Mouse (Mus musculus) hindbrain, embryonic 11.5 days (tissue): Measurements from ENCODE around the gene Glis2. TPM values are rescaled to one million over a fixed set of nuclear protein-coding genes. Genes with fewer than 3 reads are reported as not detected.

Experiments used
- ATAC-seq: fragments of 200-750 bp; cut with Nextera tagmentation; 2 replicates; pipeline ENCODE4 v1.8.0; 2017; ENCODE audit warnings: mild to moderate bottlenecking, moderate TSS enrichment, moderate library complexity; ENCODE audit not compliant: low FRiP score
- DNase-seq: peaks from one replicate; pipeline ENCODE4 v3.0.0-alpha.2; 2015; ENCODE audit warnings: low spot score
- H3K27ac ChIP-seq: fragments of 300-500 bp; sonication (generic); 2 replicates; pipeline ENCODE4 v1.5.1; 2014; ENCODE audit warnings: mild to moderate bottlenecking, low read depth, low read length
- H3K27me3 ChIP-seq: fragments of 300-500 bp; sonication (generic); 2 replicates; pipeline ENCODE4 v1.6.1; 2014; ENCODE audit warnings: mild to moderate bottlenecking, low read length, moderate library complexity, mixed read lengths; ENCODE audit not compliant: control insufficient read depth, insufficient read depth
- H3K36me3 ChIP-seq: fragments of 300-500 bp; sonication (generic); 2 replicates; pipeline ENCODE4 v1.6.1; 2014; ENCODE audit warnings: mild to moderate bottlenecking, low read length, moderate library complexity, mixed read lengths; ENCODE audit not compliant: control insufficient read depth, insufficient read depth
- H3K4me1 ChIP-seq: fragments of 300-500 bp; sonication (generic); replicated peaks from 2 replicates; pipeline ENCODE4 v1.6.1; 2014; ENCODE audit warnings: low read length, mixed read lengths; ENCODE audit not compliant: control insufficient read depth, insufficient read depth
- H3K4me2 ChIP-seq: fragments of 300-500 bp; sonication (generic); replicated peaks from 2 replicates; pipeline ENCODE4 v1.6.1; 2014; ENCODE audit warnings: mild to moderate bottlenecking, low read depth, low read length
- H3K4me3 ChIP-seq: fragments of 300-500 bp; sonication (generic); 2 replicates; pipeline ENCODE4 v1.5.1; 2014; ENCODE audit warnings: low read depth, low read length
- H3K9ac ChIP-seq: fragments of 300-500 bp; sonication (generic); 2 replicates; pipeline ENCODE4 v1.6.1; 2014; ENCODE audit warnings: low read depth, low read length
- H3K9me3 ChIP-seq: fragments of 300-500 bp; sonication (generic); 2 replicates; pipeline ENCODE4 v1.6.1; 2016; ENCODE audit warnings: low read length; ENCODE audit not compliant: control insufficient read depth
- WGBS: fragments of 180-500 bp; shearing (Covaris S2); extraction: QIAGEN DNeasy Blood & Tissue Kit; methylation state at CpG from one replicate; pipeline ENCODE4 v1.1.7; 2014; 5-methylcytosine and 5-hydroxymethylcytosine counted together
- polyA plus RNA-seq: library from polyadenylated mRNA; unstranded; fragments of >200 nt; fragmentation: Nextera tagmentation; extraction: Ambion mirVana; gene quantifications from 2 replicates; pipeline ENCODE4 v1.2.1, GENCODE M21; 2014

Glis2 gene
- polyA plus RNA-seq, 1 experiment from 2014 or later = 27.6 TPM

DNA sequence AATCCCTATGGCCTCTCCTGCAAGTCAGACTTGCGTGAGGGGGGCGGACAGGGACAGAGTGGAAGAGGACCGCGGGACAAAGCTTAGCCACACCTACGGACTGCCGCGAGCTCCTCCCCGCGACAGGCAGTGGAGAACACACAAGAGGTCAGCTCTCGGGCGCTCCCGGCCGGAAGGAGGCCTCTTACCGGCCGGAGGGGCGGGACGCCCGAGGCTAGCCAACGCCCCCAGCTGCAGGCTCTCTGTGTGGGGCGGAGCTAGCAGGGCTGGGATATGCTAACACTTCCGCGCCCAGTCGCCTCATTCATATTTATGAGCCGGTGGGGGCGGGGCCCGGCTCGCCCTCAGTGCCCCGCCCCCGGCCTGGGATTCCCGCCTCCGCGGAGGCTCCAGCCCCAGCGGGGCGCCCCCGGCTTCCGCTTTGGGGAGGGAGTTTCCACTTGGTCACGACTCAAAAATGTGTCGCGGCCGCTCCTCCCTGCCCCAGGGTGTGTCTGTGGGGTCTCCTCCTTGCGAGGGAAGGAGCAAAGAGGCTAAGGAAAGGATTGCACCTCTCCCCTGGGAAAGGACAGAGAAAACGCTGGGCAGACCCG lies 7.9 kb upstream of the Glis2 start:
- WGBS = 0% methylated on average over 39 of the region's 43 CpGs
- peaks cover 2% of the 10 kb centered on the region; the same call in 1 of the 2 replicates for H3K4me1 ChIP-seq
- H3K9me3 ChIP-seq = no peaks in the 10 kb centered on the region
- peak overlapping the region; percentile 48 for H3K9ac ChIP-seq
- peak overlapping the region; percentile 39 for H3K4me2 ChIP-seq
- DNase-seq = peak; percentile 98
- H3K27me3 ChIP-seq = no peaks in the 10 kb centered on the region
- no peaks in the 10 kb centered on the region for H3K36me3 ChIP-seq
- H3K27ac ChIP-seq = peak overlapping the region; percentile 77
- peak overlapping the region; percentile 27 for H3K4me3 ChIP-seq
- ATAC-seq = peak; percentile 99

DNA sequence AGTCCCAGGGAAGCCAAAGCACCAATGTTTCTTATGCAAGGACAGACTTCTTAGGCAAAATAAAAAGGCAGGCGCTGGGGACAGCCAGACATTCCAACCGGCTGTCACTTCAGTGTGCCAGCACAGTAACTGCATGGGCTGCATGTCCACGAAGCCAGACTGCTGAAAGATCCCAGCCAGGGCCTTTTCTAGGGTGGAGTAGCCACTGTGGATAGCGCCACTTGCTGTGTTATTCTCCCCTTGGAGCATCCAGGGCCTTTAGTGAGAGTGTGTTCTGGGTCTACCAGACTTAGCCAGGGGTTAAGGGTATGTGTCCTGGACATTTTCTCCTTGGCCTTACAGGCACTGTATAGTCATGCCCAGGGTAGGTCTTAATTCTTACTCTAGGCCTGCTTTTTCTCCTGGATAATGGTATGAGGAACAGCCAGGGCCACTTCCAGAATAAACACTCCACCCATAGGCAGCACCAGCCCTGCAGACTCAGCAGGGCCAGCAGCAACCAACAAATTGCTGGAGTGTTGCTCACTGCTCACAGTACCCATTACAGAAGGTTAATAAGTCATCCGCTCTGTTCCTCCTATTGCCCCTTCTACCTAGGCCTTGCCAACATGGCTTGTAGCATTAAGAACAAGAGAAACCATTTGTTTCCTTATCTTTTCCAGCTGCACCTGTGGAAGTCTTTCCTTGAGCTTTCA lies 6.8 kb upstream of the Glis2 start:
- no peak for DNase-seq
- H3K9ac ChIP-seq = 0 out of 2 replicates have a peak overlapping the region, but pooled peaks have one; percentile 11
- 59% methylated on average over 5 of the region's 5 CpGs for WGBS

DNA sequence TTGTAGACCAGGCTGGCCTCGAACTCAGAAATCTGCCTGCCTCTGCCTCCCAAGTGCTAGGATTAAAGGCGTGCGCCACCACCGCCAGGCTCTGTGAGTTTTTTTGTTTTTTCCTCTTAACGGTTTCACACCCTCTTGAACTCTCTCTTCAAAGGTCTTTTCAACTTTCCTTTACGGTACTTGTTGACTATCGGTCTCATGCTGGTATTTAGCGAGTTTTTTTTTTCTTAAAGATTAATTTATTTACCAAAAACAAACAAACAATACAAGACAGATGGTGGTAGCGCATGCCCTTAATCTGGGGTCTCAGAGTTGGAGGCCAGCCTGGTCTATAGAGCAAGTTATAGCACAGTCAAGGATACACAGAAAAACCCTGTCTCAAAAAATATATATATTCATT lies 4.3 kb upstream of the Glis2 start:
- Histone ChIP-seq H3K4me3 (no peak overlapping the region), H3K4me1 (peaks cover 10% of the 10 kb centered on the region), H3K4me2 (no peak overlapping the region), H3K27me3 (no peaks in the 10 kb centered on the region), H3K9ac (no peak overlapping the region), H3K36me3 (no peaks in the 10 kb centered on the region), H3K27ac (no peak overlapping the region), H3K9me3 (no peaks in the 10 kb centered on the region)
- ATAC-seq = no peak
- DNase-seq = no peak
- 95% methylated on average over 9 of the region's 9 CpGs for WGBS

More for the DNA sequence above, 6.8 kb upstream of the Glis2 start:
- Histone ChIP-seq H3K4me1 (peaks cover 5% of the 10 kb centered on the region; the same call in 1 of the 2 replicates), H3K27ac (peak overlapping the region; percentile 77; the same call in 1 of the 2 replicates), H3K9me3 (no peaks in the 10 kb centered on the region), H3K4me2 (no peak overlapping the region), H3K36me3 (no peaks in the 10 kb centered on the region), H3K27me3 (no peaks in the 10 kb centered on the region), H3K4me3 (no peak overlapping the region)
- no peak for ATAC-seq

DNA sequence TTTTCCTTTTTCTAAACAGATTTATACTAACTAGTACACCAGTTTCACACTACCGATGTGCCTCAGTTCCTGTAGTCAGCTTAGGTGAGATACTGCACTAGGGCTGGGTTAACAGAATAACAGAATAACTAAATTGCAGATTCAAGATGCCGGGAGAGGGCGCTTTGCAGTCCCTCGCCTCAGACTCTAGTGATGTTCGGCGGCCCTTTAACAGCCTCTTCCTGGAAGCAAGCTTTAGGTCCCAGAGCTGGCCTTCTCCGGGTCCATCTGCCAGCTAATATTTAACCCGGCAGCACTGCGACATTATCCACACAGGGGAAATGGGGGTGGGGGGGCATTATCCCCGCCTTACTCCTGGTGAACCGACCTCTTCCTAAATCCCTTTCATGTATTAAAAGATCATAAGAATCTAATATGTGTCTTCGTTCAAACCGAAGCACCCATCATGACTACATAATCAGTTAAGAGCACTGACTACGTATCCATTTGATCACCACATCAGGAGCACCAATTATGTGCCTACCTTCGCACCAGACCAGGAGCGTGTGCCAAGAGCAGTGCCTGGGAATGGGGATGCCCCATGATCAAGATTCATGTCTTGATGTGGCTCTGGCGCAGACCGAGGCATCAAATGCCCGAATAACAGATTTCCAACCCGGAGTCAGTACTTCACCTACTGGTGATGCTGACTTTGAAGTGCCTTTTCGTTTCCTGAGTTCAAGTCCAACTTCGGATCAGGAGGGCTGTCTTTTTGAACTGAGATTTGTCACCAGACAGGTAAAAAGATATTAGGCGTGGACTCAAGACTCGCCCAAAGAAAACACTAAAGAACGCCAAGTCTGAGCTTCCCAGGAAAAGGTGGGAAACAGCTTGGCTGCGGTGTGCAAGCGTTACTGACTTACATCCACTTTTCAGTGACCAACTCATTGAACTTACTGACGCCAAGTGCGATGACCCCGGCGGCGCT lies 1.3 kb upstream of the Glis2 start:
- Histone ChIP-seq H3K4me1 (peaks cover 27% of the 10 kb centered on the region), H3K9ac (peak overlapping the region; percentile 47; the same call in 1 of the 2 replicates), H3K4me2 (peak overlapping the region; percentile 96), H3K9me3 (no peaks in the 10 kb centered on the region), H3K27me3 (no peaks in the 10 kb centered on the region), H3K4me3 (peak overlapping the region; percentile 89), H3K27ac (peak overlapping the region; percentile 98), H3K36me3 (no peaks in the 10 kb centered on the region)
- 14% methylated on average over 32 of the region's 32 CpGs for WGBS
- ATAC-seq (no peak), DNase-seq (peak; percentile 73)

DNA sequence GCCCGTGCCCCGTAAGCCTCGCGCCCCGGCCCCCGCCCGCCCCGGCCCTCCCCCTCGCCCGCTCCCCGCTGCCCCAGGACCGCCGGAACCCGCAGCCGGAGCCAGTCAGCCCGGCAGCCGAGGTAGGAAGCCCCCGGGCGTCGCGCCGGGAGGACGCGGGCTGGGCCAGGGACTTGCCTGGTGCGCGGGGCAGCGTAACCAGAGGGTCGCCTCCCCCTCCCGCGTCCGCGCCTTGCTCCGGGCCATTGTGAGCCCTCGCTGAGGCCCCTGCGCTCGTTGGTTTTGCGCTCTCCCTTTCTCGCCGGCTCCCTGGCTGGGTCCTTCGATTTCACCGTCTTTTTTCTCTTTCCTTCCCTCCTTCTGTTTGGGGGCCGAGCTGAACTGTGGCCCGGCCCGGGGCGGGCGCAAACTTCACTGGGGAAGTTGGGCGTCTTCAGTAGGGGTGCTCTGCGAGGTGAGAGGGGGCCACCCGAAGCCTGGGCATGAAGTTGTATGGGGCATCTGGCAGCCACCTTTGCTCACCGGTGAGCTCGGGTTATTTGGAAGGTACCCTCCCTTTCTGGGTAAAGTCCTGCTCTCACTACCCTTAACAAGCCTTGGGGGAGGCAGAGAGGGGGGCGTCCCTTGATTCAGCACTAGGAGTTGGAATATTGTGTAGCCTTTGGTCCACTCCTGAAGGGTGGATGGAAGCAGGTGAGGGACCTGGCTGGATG lies 457 bp downstream of the Glis2 start:
- no peaks in the 10 kb centered on the region for H3K36me3 ChIP-seq
- H3K9ac ChIP-seq = peak overlapping the region; percentile 95
- H3K9me3 ChIP-seq = no peaks in the 10 kb centered on the region
- H3K27ac ChIP-seq = peak overlapping the region; percentile 98
- H3K4me2 ChIP-seq = peak overlapping the region; percentile 96
- H3K4me1 ChIP-seq = peaks cover 38% of the 10 kb centered on the region
- ATAC-seq (peak; percentile 39), DNase-seq (peak; percentile 67)
- H3K4me3 ChIP-seq = peak overlapping the region; percentile 89
- no peaks in the 10 kb centered on the region for H3K27me3 ChIP-seq
- under 1% methylated on average over 36 of the region's 52 CpGs for WGBS

DNA sequence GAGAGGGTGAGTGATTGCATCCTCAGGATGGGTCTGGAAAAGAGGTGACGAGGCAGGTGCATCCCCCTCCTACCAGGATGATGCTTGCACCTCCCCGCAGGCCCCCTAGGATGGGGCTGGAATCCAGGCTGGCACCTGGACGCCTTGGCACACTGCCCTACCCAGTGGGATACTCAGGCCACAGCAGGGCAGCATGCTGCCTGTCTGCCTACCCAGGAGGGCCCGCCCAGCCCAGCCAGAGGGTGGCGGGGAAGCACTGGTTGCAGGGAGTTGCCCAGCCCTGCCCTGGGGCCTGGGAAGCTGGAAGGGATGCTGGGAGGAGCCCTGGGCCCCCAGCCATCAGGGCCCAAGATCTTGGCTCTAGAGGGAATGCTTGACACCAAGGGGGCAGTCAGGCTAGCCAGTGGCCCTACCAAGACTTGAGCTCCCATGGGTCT lies 1.0 kb downstream of the Glis2 start:
- H3K9ac ChIP-seq = peak overlapping the region; percentile 95
- peak overlapping the region; percentile 89 for H3K4me3 ChIP-seq
- ATAC-seq = peak; percentile 2; the same call in 1 of the 2 replicates
- no peaks in the 10 kb centered on the region for H3K36me3 ChIP-seq
- H3K27me3 ChIP-seq = no peaks in the 10 kb centered on the region
- H3K27ac ChIP-seq = peak overlapping the region; percentile 98
- DNase-seq = no peak
- H3K4me1 ChIP-seq = peaks cover 40% of the 10 kb centered on the region
- peak overlapping the region; percentile 96 for H3K4me2 ChIP-seq
- no peaks in the 10 kb centered on the region for H3K9me3 ChIP-seq
- 3% methylated on average over 4 of the region's 5 CpGs for WGBS

DNA sequence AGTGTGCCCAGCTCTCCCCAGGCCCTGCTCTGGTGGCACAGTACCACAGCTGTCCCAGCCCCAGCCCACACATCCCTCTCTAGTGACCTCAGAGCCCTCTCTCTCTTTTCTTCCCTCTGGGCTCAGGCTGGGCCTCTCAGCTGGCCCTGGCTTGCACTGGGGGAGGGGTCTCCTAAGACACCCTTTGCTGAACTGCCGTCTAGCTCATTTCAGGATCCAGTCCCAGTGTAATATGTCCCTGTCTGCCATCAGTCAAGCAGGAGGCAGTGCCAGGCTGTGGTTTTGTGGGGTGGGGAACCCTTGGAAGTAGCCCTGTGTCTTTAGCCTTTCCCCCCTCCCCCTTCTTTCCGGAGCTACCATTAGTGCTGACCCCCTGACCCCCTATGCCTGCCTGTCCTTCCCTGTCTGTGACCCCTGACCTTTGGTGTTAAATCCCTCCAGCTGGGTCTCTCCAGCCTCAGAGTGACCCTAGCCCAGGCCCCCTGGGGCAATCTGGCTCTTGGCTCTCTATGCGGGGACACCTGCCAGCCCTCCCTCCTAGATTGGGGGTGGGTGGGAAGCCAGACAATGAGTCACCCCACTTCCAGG lies 1.7 kb downstream of the Glis2 start:
- Histone ChIP-seq H3K9ac (peak overlapping the region; percentile 95), H3K4me1 (peaks cover 45% of the 10 kb centered on the region), H3K4me2 (peak overlapping the region; percentile 96), H3K27me3 (no peaks in the 10 kb centered on the region), H3K9me3 (no peaks in the 10 kb centered on the region), H3K36me3 (no peaks in the 10 kb centered on the region), H3K27ac (peak overlapping the region; percentile 98), H3K4me3 (peak overlapping the region; percentile 89)
- peak; percentile 25; the same call in 1 of the 2 replicates for ATAC-seq
- 3% methylated on average over 3 of the region's 3 CpGs for WGBS
- peak; percentile 50 for DNase-seq
